Mouse (Mus musculus) midbrain, embryonic 16.5 days (tissue): ENCODE data around the gene Eef2k. TPM values are rescaled to one million over a fixed set of nuclear protein-coding genes. Genes with fewer than 3 reads are reported as not detected.

Source experiments
- ATAC-seq: fragments of 200-750 bp; cut with Nextera tagmentation; 2 replicates; pipeline ENCODE4 v1.8.0; 2017; ENCODE audit warnings: moderate TSS enrichment
- H3K27ac ChIP-seq: fragments of 300-500 bp; sonication (generic); 2 replicates; pipeline ENCODE4 v1.5.1; 2014; ENCODE audit warnings: mild to moderate bottlenecking, low read length, mixed read lengths
- H3K27me3 ChIP-seq: fragments of 300-500 bp; sonication (generic); 2 replicates; pipeline ENCODE4 v1.6.1; 2014; ENCODE audit warnings: low read depth, low read length, mixed read lengths; ENCODE audit not compliant: control insufficient read depth, insufficient read depth
- H3K36me3 ChIP-seq: fragments of 300-500 bp; sonication (generic); 2 replicates; pipeline ENCODE4 v1.6.1; 2014; ENCODE audit warnings: mild to moderate bottlenecking, low read length, moderate library complexity, mixed read lengths; ENCODE audit not compliant: control insufficient read depth, insufficient read depth
- H3K4me1 ChIP-seq: fragments of 300-500 bp; sonication (generic); 2 replicates; pipeline ENCODE4 v1.6.1; 2014; ENCODE audit warnings: mild to moderate bottlenecking, low read length, mixed read lengths; ENCODE audit not compliant: control insufficient read depth, insufficient read depth
- H3K4me2 ChIP-seq: fragments of 300-500 bp; sonication (generic); 2 replicates; pipeline ENCODE4 v1.6.1; 2014; ENCODE audit warnings: mild to moderate bottlenecking, low read length, mixed read lengths
- H3K4me3 ChIP-seq: fragments of 300-500 bp; sonication (generic); 2 replicates; pipeline ENCODE4 v1.5.1; 2014; ENCODE audit warnings: low read depth, mild to moderate bottlenecking, low read length, moderate library complexity, mixed read lengths
- H3K9ac ChIP-seq: fragments of 300-500 bp; sonication (generic); 2 replicates; pipeline ENCODE4 v1.6.1; 2014; ENCODE audit warnings: low read depth, low read length, mixed read lengths
- H3K9me3 ChIP-seq: fragments of 300-500 bp; sonication (generic); replicated peaks from 2 replicates; pipeline ENCODE4 v1.6.1; 2014; ENCODE audit warnings: mild to moderate bottlenecking, low read length, mixed read lengths; ENCODE audit not compliant: control insufficient read depth, poor library complexity, severe bottlenecking
- WGBS: fragments of 180-500 bp; shearing (Covaris S2); extraction: QIAGEN DNeasy Blood & Tissue Kit; methylation state at CpG from one replicate; pipeline ENCODE4 v1.1.7; 2014; 5-methylcytosine and 5-hydroxymethylcytosine counted together
- polyA plus RNA-seq: library from polyadenylated mRNA; unstranded; fragments of >200 nt; fragmentation: Nextera tagmentation; extraction: Ambion mirVana; gene quantifications from 2 replicates; pipeline ENCODE4 v1.2.1, GENCODE M21; 2015

The Eef2k gene
- polyA plus RNA-seq, 1 experiment from 2014 or later, result 35.4 TPM

DNA sequence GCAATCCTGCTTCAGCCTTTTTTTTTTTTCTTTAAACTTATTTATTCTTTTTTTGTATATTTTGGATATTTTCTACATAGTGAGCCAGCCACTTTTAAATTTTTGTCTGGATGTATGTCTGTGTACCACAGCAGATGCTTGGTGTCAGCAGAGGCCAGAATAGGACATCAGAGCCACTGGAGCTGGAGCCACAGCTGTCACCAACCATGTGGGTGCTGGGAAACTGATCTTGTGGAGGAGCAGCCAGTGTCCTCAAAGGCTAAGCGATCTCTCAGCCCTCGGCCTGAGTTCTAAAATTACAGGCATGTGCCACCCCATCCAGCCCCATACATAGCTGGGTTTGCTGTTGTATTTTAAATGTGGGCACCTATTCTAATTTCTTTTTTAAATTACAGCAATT, 2.8 kb upstream of the Eef2k start:
- no peak overlapping the region for H3K9ac ChIP-seq
- H3K4me1 ChIP-seq, result peaks cover 12% of the 10 kb centered on the region
- 81% methylated on average over 2 of the region's 2 CpGs for WGBS
- H3K4me3 ChIP-seq, result no peak overlapping the region
- no peak overlapping the region for H3K4me2 ChIP-seq
- ATAC-seq, result no peak
- H3K36me3 ChIP-seq, result no peaks in the 10 kb centered on the region
- no peaks in the 10 kb centered on the region for H3K9me3 ChIP-seq
- H3K27me3 ChIP-seq, result no peaks in the 10 kb centered on the region
- no peak overlapping the region for H3K27ac ChIP-seq

DNA sequence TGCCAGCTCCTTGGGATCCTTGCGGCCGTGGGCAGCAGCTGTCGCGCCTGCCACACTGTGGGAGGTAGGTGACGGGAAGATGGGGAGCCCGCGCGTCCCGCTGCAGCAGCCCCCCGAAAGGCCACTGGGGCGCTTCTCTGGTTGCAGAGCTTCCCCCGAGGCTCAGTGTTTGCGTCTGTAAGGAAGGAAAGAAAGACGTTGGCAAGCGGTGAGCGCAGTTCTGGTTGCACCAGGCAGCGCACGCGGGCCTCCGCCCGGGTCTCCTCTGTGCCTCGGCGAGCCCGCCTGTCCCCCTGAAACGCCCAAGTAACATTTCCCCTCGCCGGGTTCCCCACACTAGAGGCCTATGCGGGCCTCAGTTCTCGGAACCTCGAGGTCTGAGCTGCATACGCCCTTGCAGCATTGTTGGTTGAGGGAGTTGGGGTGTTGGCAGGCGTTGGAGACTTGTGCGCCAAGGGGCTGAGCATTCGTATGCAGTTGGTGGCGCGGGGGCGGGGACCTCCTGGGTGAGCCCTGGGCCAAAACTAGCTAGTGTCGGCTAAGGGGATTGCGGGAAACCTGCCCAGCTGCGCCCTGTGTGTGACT, 498 bp downstream of the Eef2k start:
- Histone ChIP-seq H3K4me1 (peaks cover 18% of the 10 kb centered on the region), H3K4me3 (peak overlapping the region; percentile 85), H3K27me3 (no peaks in the 10 kb centered on the region), H3K27ac (peak overlapping the region; percentile 97), H3K9ac (peak overlapping the region; percentile 84), H3K9me3 (no peaks in the 10 kb centered on the region), H3K4me2 (peak overlapping the region; percentile 70), H3K36me3 (no peaks in the 10 kb centered on the region)
- under 1% methylated on average over 39 of the region's 40 CpGs for WGBS
- ATAC-seq, result peak; percentile 78

DNA sequence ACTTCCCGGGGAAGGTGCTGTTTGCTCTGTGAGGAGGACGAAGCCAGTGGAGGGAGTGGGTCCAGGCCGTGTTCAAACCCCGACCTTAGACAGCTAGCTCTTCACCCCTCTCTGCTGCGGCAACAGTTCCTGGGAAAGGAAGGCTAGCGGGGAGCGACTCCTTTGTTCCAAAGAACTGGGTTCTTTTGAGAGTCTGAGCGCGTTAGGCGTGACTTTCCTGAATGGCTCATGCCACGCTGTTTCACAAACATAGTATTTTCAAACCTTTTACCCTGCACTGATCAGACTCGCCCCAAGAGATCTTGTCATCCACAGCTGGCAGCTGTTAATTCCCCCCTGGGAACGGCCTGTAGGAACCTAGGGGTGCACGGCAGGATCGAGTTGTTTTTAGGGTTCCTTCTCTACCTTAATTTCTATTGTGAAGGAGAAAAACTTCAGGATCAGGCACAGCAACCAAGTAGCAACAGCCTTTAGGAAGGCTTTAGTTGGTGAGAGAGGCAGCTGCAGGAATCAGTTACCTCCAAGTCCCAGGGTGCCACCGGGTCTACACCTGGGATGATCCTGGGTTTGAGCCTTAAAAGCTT, 1.3 kb downstream of the Eef2k start:
- H3K4me3 ChIP-seq, result peak overlapping the region; percentile 85
- H3K36me3 ChIP-seq, result no peaks in the 10 kb centered on the region
- peak overlapping the region; percentile 70 for H3K4me2 ChIP-seq
- peak overlapping the region; percentile 84 for H3K9ac ChIP-seq
- no peaks in the 10 kb centered on the region for H3K27me3 ChIP-seq
- H3K4me1 ChIP-seq, result peaks cover 18% of the 10 kb centered on the region
- WGBS, result under 1% methylated on average over 16 of the region's 16 CpGs
- peak overlapping the region; percentile 97 for H3K27ac ChIP-seq
- H3K9me3 ChIP-seq, result no peaks in the 10 kb centered on the region
- ATAC-seq, result peak; percentile 14; the same call in 1 of the 2 replicates

DNA sequence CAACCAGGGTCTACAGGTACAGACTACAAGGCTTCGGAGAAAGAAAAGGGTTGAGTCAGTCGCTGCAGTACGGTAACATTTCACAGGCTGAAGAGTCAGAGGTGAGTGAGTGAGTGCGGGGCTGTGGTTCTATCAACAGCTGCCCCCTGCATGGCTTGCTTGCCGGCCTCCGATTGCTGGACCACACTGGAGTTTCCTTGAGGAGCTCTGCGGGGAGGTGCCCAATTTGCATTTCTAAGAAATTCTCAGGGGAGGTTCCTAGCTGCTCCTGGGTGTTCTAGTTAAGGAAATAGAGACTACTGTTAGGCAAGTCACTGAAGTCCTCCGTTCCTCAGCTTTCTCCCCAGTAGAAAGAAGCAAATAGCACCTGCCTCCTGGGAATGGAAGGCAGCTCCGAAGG, 2.1 kb downstream of the Eef2k start:
- Histone ChIP-seq H3K4me2 (peak overlapping the region; percentile 70), H3K27me3 (no peaks in the 10 kb centered on the region)
- no peak for ATAC-seq

DNA sequence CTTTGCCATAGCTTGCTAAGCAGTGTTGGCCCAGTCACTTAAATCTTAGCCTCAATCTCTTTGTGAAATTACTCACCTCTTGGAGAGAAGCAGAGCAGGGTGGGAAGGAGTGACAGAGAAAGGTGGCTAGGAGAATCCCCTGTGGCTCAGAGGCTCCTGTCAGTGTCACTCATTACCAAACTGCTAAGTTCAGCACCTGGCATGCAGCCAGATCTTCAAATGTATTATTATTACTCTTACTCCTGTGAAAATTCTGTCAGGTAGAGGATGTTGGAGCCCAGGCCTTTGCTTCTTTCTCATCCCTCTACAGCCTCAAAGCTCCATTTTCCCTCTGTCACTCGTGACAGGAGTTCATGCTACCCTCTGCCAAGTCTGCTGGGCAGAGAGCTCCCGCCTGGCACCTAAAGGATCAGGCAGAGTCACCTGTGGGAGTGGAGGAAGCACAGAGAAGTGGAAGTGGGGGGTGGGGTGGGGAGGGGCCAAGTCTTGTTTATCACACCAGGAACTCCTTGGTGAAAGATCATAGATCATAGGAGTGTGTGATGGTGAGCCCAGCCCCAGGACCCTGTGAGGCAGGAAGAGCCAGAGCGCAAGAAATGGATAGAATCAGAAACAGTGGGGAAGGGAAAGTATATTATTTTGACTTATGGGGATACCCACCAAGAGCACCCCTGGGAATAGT, 6.3 kb downstream of the Eef2k start:
- H3K9ac ChIP-seq, result no peak overlapping the region
- H3K27me3 ChIP-seq, result no peaks in the 10 kb centered on the region
- peaks cover 18% of the 10 kb centered on the region for H3K4me1 ChIP-seq
- H3K27ac ChIP-seq, result no peak overlapping the region
- no peaks in the 10 kb centered on the region for H3K9me3 ChIP-seq
- H3K36me3 ChIP-seq, result no peaks in the 10 kb centered on the region
- no peak overlapping the region for H3K4me3 ChIP-seq
- WGBS, result 92% methylated on average over 3 of the region's 3 CpGs
- ATAC-seq, result no peak
- H3K4me2 ChIP-seq, result no peak overlapping the region

More for the DNA sequence above, 2.1 kb downstream of the Eef2k start:
- H3K36me3 ChIP-seq, result no peaks in the 10 kb centered on the region
- peak overlapping the region; percentile 85 for H3K4me3 ChIP-seq
- no peak overlapping the region for H3K27ac ChIP-seq
- WGBS, result 9% methylated on average over 9 of the region's 9 CpGs
- H3K9me3 ChIP-seq, result no peaks in the 10 kb centered on the region
- H3K4me1 ChIP-seq, result peaks cover 18% of the 10 kb centered on the region
- H3K9ac ChIP-seq, result peak overlapping the region; percentile 84

DNA sequence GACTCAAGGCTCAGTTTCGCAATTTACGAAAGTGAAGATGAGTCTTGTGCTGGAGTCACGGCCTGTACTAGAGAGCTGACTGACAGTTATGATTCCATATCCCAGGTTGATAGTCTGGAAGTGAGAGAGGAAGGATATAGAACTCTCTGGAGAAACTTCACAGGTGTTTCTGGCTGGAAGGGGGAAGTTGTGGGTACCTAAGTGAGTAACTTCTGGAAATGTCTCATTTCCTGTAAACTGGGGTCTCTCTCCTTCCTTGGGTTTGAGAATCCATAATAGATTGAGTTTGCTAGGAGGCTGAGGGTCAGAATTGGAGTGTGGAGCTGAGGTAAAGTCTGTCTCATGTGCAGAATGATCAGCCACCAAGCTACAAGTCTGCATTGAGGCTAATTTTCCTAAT, 7.5 kb downstream of the Eef2k start:
- Histone ChIP-seq H3K9me3 (no peaks in the 10 kb centered on the region), H3K27ac (no peak overlapping the region), H3K4me3 (no peak overlapping the region), H3K36me3 (no peaks in the 10 kb centered on the region), H3K4me2 (no peak overlapping the region), H3K4me1 (peaks cover 6% of the 10 kb centered on the region), H3K27me3 (no peaks in the 10 kb centered on the region), H3K9ac (no peak overlapping the region)
- ATAC-seq, result no peak
- WGBS, result 97% methylated on average over 3 of the region's 3 CpGs

DNA sequence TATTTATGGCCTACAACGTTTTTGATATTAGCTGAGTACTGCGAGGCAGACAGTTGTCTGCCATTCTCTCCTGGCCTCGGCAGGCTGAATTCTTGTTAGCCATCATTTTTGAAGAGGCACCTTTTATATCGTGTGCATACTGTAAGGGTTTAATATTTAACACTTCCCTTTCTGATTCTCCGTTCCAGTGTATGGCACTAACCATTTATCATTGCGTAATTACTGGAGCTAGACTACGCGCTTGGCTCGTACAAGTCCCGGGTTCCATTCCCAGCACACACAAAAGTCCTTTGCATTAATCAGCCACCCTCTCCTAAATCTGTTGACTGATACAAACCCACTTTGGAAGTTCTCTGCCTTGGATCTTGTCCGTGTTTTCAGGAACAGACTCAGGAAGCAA, 17.2 kb downstream of the Eef2k start:
- Histone ChIP-seq H3K9me3 (no peaks in the 10 kb centered on the region), H3K27me3 (no peaks in the 10 kb centered on the region)
- WGBS, result 92% methylated on average over 11 of the region's 11 CpGs

DNA sequence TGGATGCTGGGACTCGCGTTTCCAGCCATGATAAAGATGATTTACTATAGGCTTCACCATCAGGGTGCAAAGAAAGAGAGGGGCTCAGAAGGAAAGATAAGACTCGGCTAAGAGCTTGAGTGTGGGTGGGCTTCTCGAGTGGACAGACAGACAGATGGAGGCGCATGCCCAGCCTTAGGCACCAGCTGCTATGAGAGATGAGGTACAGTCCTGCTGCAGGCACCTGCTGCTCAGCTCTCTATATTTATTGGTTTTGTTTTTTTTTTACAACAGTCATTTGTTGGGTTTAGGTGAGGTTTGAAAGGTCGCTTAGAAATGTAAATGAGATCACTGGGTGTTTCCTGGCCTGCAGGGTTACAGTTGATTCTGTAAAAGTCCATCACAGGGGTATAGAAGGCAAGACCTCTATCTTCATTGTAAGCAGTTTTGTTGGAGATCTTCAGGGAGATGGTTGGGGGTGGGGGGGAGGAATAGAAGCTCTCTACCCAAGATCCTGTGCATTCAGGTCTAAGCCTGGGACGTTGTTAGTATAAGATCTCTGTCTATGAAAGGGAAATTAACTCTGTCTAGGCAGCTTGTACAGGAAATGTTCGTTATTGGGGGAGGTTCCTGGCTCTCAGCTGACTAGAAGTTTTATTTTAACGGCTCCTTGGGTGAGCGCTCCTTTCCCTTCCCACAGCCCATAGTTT, 18.3 kb downstream of the Eef2k start:
- no peaks in the 10 kb centered on the region for H3K9me3 ChIP-seq
- no peak overlapping the region for H3K4me3 ChIP-seq
- no peak for ATAC-seq
- WGBS, result 53% methylated on average over 10 of the region's 10 CpGs
- H3K9ac ChIP-seq, result no peak overlapping the region
- H3K36me3 ChIP-seq, result peaks cover 7% of the 10 kb centered on the region; the same call in 1 of the 2 replicates
- no peak overlapping the region for H3K4me2 ChIP-seq
- no peak overlapping the region for H3K27ac ChIP-seq
- H3K27me3 ChIP-seq, result no peaks in the 10 kb centered on the region
- H3K4me1 ChIP-seq, result peaks cover 11% of the 10 kb centered on the region

More for the DNA sequence above, 17.2 kb downstream of the Eef2k start:
- Histone ChIP-seq H3K4me1 (peaks cover 3% of the 10 kb centered on the region), H3K36me3 (peaks cover 7% of the 10 kb centered on the region; the same call in 1 of the 2 replicates), H3K4me3 (no peak overlapping the region), H3K27ac (no peak overlapping the region), H3K4me2 (no peak overlapping the region), H3K9ac (no peak overlapping the region)
- no peak for ATAC-seq
